ENCODE assay signal across 18 mouse cellular contexts in genomic region chr1:87551008-87551407, GRCm38 (mm10). TPM values are rescaled to one million over a fixed set of nuclear protein-coding genes. Genes with fewer than 3 reads are reported as not detected.
DNase-seq lines count a peak whose midpoint lies in the region; ATAC-seq and TF ChIP-seq lines count a peak whose summit lies in the region.
"Had no signal": no experiment of that assay in that cellular context is flagged by ENCODE, and none has a peak within 500 bp of the region (broad histone marks: within the 10 kb centered on the region; RNA-seq: fewer than 3 reads in every experiment).

No protein-coding gene starts in this region.

- TF ChIP-seq CTCF in C2C12 (IDR thresholded peaks at IDR 0.05; ENCODE audit: control insufficient read depth, insufficient read depth, insufficient read length), result no peak
- TF ChIP-seq CTCF in intestine, postnatal 0 days (IDR thresholded peaks at IDR 0.05; ENCODE audit: low read depth), result no peak

- intact Hi-C loops in heart, postnatal 10 days (cut with DNase I), result no loop called here

- no peak overlapping the region for H3K4me3 ChIP-seq in C2C12 (ENCODE audit: insufficient read depth, poor library complexity, severe bottlenecking)
- no peak overlapping the region for H3K4me3 ChIP-seq in intestine, postnatal 0 days (ENCODE audit: low read depth, low read length)
- no peak overlapping the region for H3K4me3 ChIP-seq in forebrain, embryonic 15.5 days
- no peak overlapping the region for H3K4me3 ChIP-seq in liver, embryonic 11.5 days (ENCODE audit: low read depth, low read length)
- H3K4me3 ChIP-seq: gastrocnemius, adult 2 months; heart, embryonic 13.5 days; left cerebral cortex, adult 2 months; liver, embryonic 12.5 days; neural tube, embryonic 15.5 days had no signal

- ATAC-seq in intestine, postnatal 0 days, result peak; percentile 96
- ATAC-seq in forebrain, embryonic 15.5 days (replicated peaks), result no peak
- ATAC-seq in liver, embryonic 11.5 days (replicated peaks; ENCODE audit: low FRiP score), result no peak
- ATAC-seq: liver, embryonic 12.5 days had no signal

- H3K27me3 ChIP-seq in C2C12 (ENCODE audit: control insufficient read depth, insufficient read depth, insufficient read length), result no peaks in the 10 kb centered on the region
- H3K27me3 ChIP-seq in intestine, postnatal 0 days (replicated peaks; ENCODE audit: control insufficient read depth, insufficient read depth, low read length), result no peaks in the 10 kb centered on the region
- no peaks in the 10 kb centered on the region for H3K27me3 ChIP-seq in forebrain, embryonic 15.5 days
- H3K27me3 ChIP-seq in liver, embryonic 11.5 days (replicated peaks; ENCODE audit: control insufficient read depth, insufficient read depth, low read length), result no peaks in the 10 kb centered on the region
- H3K27me3 ChIP-seq: neural tube, embryonic 15.5 days had no signal

- H3K4me1 ChIP-seq in intestine, postnatal 0 days (replicated peaks; ENCODE audit: control insufficient read depth, insufficient read depth, low read length), result 0 out of 2 replicates have a peak, but pooled peaks cover 3% of the 10 kb centered on the region
- no peaks in the 10 kb centered on the region for H3K4me1 ChIP-seq in forebrain, embryonic 15.5 days
- H3K4me1 ChIP-seq in liver, embryonic 11.5 days (replicated peaks; ENCODE audit: control insufficient read depth, insufficient read depth, low read length), result no peaks in the 10 kb centered on the region
- H3K4me1 ChIP-seq: heart, embryonic 13.5 days; liver, embryonic 12.5 days had no signal

- H3K4me2 ChIP-seq in intestine, postnatal 0 days (replicated peaks; ENCODE audit: low read depth), result no peak overlapping the region
- no peak overlapping the region for H3K4me2 ChIP-seq in forebrain, embryonic 15.5 days (replicated peaks)
- no peak overlapping the region for H3K4me2 ChIP-seq in liver, embryonic 11.5 days
- H3K4me2 ChIP-seq: heart, embryonic 13.5 days; hindbrain, embryonic 14.5 days; liver, embryonic 12.5 days; neural tube, embryonic 15.5 days had no signal

- H3K36me3 ChIP-seq in C2C12 (ENCODE audit: control insufficient read depth, insufficient read depth), result no peaks in the 10 kb centered on the region
- no peaks in the 10 kb centered on the region; the same call in 1 of the 2 replicates for H3K36me3 ChIP-seq in intestine, postnatal 0 days (ENCODE audit: control insufficient read depth, insufficient read depth)
- H3K36me3 ChIP-seq in forebrain, embryonic 15.5 days, result no peaks in the 10 kb centered on the region
- H3K36me3 ChIP-seq in liver, embryonic 11.5 days (ENCODE audit: control insufficient read depth, insufficient read depth, low read length), result no peaks in the 10 kb centered on the region
- H3K36me3 ChIP-seq: heart, embryonic 13.5 days; liver, embryonic 12.5 days; neural tube, embryonic 15.5 days had no signal

- 46% methylated on average over 3 of the region's 3 CpGs for WGBS in intestine, postnatal 0 days
- WGBS in forebrain, embryonic 15.5 days, result 92% methylated on average over 3 of the region's 3 CpGs
- 81% methylated on average over 3 of the region's 3 CpGs for WGBS in liver, embryonic 11.5 days

- no peak overlapping the region for H3K9ac ChIP-seq in intestine, postnatal 0 days (ENCODE audit: low read depth, low read length)
- no peak overlapping the region for H3K9ac ChIP-seq in forebrain, embryonic 15.5 days (replicated peaks)
- no peak overlapping the region for H3K9ac ChIP-seq in liver, embryonic 11.5 days (ENCODE audit: low read depth, low read length)
- H3K9ac ChIP-seq: heart, embryonic 13.5 days; hindbrain, embryonic 14.5 days; liver, embryonic 12.5 days; neural tube, embryonic 15.5 days had no signal

- no peaks in the 10 kb centered on the region for H3K79me3 ChIP-seq in C2C12 (ENCODE audit: low read depth)

- DNase-seq in adrenal gland, adult 2 months, result peak; percentile 79
- DNase-seq in adrenal gland, adult 18-20 months (ENCODE audit: low spot score in 2 of 2), result no peak
- DNase-seq in adrenal gland, postnatal 14 days, result peak; percentile 56
- DNase-seq in liver, embryonic 11.5 days (ENCODE audit: low spot score), result no peak
- DNase-seq in heart, postnatal 10 days, result no peak
- DNase-seq: B cell, adult 2 months; gastrocnemius, adult 2 months; kidney, postnatal 10 days; lung, postnatal 4 days had no signal

- H3K27ac ChIP-seq in intestine, postnatal 0 days (ENCODE audit: low read depth, low read length), result no peak overlapping the region; the same call in 1 of the 2 replicates
- no peak overlapping the region for H3K27ac ChIP-seq in forebrain, embryonic 15.5 days (replicated peaks)
- no peak overlapping the region for H3K27ac ChIP-seq in liver, embryonic 11.5 days (ENCODE audit: low read depth, low read length)
- H3K27ac ChIP-seq: gastrocnemius, adult 2 months; heart, embryonic 13.5 days; hindbrain, embryonic 14.5 days; left cerebral cortex, adult 2 months; liver, embryonic 12.5 days; neural tube, embryonic 15.5 days had no signal

- no peak overlapping the region for H3ac ChIP-seq in C2C12 (ENCODE audit: control insufficient read depth, insufficient read length, low read depth)

- H3K9me3 ChIP-seq in intestine, postnatal 0 days (ENCODE audit: control insufficient read depth), result no peaks in the 10 kb centered on the region
- H3K9me3 ChIP-seq in forebrain, embryonic 15.5 days, result no peaks in the 10 kb centered on the region
- H3K9me3 ChIP-seq in liver, embryonic 11.5 days (ENCODE audit: control insufficient read depth, low read length), result no peaks in the 10 kb centered on the region
- H3K9me3 ChIP-seq: heart, embryonic 13.5 days; liver, embryonic 12.5 days; neural tube, embryonic 15.5 days had no signal

- H3K79me2 ChIP-seq in C2C12 (ENCODE audit: control insufficient read depth, insufficient read depth), result no peaks in the 10 kb centered on the region

TF ChIP-seq in C2C12, 6 proteins besides CTCF, POLR2A, EP300 and RAD21:
- TF ChIP-seq CEBPB (IDR thresholded peaks at IDR 0.05; ENCODE audit: low read depth), result no peak
- TF ChIP-seq FOSL1 (IDR thresholded peaks at IDR 0.05; ENCODE audit: insufficient read depth, low read length, poor library complexity, severe bottlenecking), result peak; percentile 88
- TF ChIP-seq MAX (IDR thresholded peaks at IDR 0.05), result no peak
- TF ChIP-seq USF1 (IDR thresholded peaks at IDR 0.05; ENCODE audit: low read depth), result peak; percentile 72
- TF ChIP-seq MYOD1 (IDR thresholded peaks at IDR 0.05; ENCODE audit: control insufficient read depth, insufficient read length, low read depth), result no peak

RNA-seq across cellular contexts. Expression of gene Ngef, which starts 22.7 kb away (rescaled TPM):
- under 1 TPM; 0.14 to 0.41 TPM for total RNA-seq in adrenal gland, adult 2 months (2021)
- 0.29 and 0.39 TPM in 2 replicates for polyA plus RNA-seq in adrenal gland, adult 2 months (2012; rRNA removed)
- total RNA-seq in adrenal gland, adult 18-20 months (2021), result under 1 TPM; 0.56 to 0.80 TPM
- 15.6 TPM for polyA plus RNA-seq in C2C12 (2012; fragmentation: generic; extraction: Trizol)
- total RNA-seq in adrenal gland, postnatal 14 days (2021), result 0.64 and 3.6 TPM in 2 replicates
- 13.3 and 14.0 TPM in 2 replicates for polyA plus RNA-seq in intestine, postnatal 0 days (2015; fragmentation: Nextera tagmentation; extraction: Ambion mirVana)
- polyA plus RNA-seq in forebrain, embryonic 15.5 days (2015; fragmentation: Nextera tagmentation; extraction: Ambion mirVana), result 20.8 and 21.9 TPM in 2 replicates
- 2.1 and 2.4 TPM in 2 replicates for polyA plus RNA-seq in liver, embryonic 11.5 days (2014; fragmentation: Nextera tagmentation; extraction: Ambion mirVana)
- under 1 TPM; 0.32 to 0.36 TPM for total RNA-seq in heart, postnatal 10 days (2021)
- total RNA-seq: common myeloid progenitor, adult 5-6 weeks had no signal

RNA-seq across cellular contexts. Expression of gene Neu2, which starts 41.3 kb away (rescaled TPM):
- not detected for total RNA-seq in adrenal gland, adult 2 months (2021)
- not detected in 2 replicates for polyA plus RNA-seq in adrenal gland, adult 2 months (2012; rRNA removed)
- total RNA-seq in adrenal gland, adult 18-20 months (2021), result not detected
- not detected for polyA plus RNA-seq in C2C12 (2012; fragmentation: generic; extraction: Trizol)
- total RNA-seq in adrenal gland, postnatal 14 days (2021), result not detected in 2 replicates
- polyA plus RNA-seq in intestine, postnatal 0 days (2015; fragmentation: Nextera tagmentation; extraction: Ambion mirVana), result 2.5 and 3.3 TPM in 2 replicates
- 0.62 TPM in 1 of 2 replicates, not detected in the other for polyA plus RNA-seq in forebrain, embryonic 15.5 days (2015; fragmentation: Nextera tagmentation; extraction: Ambion mirVana)
- 0.16 and 0.60 TPM in 2 replicates for polyA plus RNA-seq in liver, embryonic 11.5 days (2014; fragmentation: Nextera tagmentation; extraction: Ambion mirVana)
- total RNA-seq in heart, postnatal 10 days (2021), result not detected
- total RNA-seq: common myeloid progenitor, adult 5-6 weeks had no signal
- polyA plus RNA-seq: heart, embryonic 13.5 days had no signal

Comparison
In these comparisons a context has a peak if more than half of its experiments do, and no peak if none do; other contexts are left out.
1. DNase-seq: peak in adrenal gland, adult 2 months (single experiment) and adrenal gland, postnatal 14 days (single experiment); none in adrenal gland, adult 18-20 months (0 of 2), liver, embryonic 11.5 days (single experiment) and heart, postnatal 10 days (0 of 2).